Mouse (Mus musculus): Measurements from ENCODE around the gene Kcnk18. TPM values are rescaled to one million over a fixed set of nuclear protein-coding genes. Genes with fewer than 3 reads are reported as not detected.

The Kcnk18 gene
- polyA plus RNA-seq, 2 experiments = not detected

DNA sequence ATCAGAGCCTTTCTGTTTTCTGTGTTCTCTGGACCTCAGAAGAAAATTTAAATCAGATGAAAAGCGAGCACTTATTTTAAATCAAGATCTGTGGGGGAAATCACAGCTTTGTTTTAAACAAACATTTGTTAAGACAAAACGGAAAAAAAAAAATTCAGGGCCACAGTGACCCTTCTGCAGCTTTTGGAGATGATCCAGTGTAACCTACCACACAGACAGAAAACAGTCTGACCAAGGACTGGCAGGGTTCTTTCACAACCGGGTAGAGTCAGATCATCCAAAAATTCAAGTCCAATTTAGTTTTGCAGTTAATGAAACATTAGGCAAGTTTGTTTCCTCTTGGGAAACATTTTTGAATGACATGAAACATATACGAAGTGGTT is 27.9 kb upstream of the Kcnk18 start:
- Histone ChIP-seq H3K4me2 (replicated peaks; ENCODE audit: low read depth, low read length, severe bottlenecking) (no peak overlapping the region), H3K27me3 (ENCODE audit: control insufficient read depth, insufficient read depth, low read length) (peaks cover 87% of the 10 kb centered on the region), H3K27ac (replicated peaks; ENCODE audit: low read depth, low read length) (no peak overlapping the region), H3K4me3 (replicated peaks; ENCODE audit: low read length) (no peak overlapping the region), H3K9ac (ENCODE audit: low read depth, low read length, severe bottlenecking) (no peak overlapping the region), H3K4me1 (ENCODE audit: control insufficient read depth, insufficient read depth, low read length) (peaks cover 7% of the 10 kb centered on the region), H3K9me3 (ENCODE audit: control insufficient read depth, low read length) (no peaks in the 10 kb centered on the region), H3K36me3 (ENCODE audit: control insufficient read depth, insufficient read depth, low read length) (no peaks in the 10 kb centered on the region)
- TF ChIP-seq POLR2A (IDR thresholded peaks at IDR 0.05; ENCODE audit: borderline replicate concordance, extremely low read depth, insufficient read depth, insufficient read length) = no peak
- no peak for DNase-seq (ENCODE audit: low spot score)
- 11% methylated on average over 4 of the region's 4 CpGs for WGBS
- no peak for ATAC-seq (ENCODE audit: low FRiP score, low read depth)

GRCm38 (mm10) chr19:59192491-59192890 is 26.5 kb upstream of the Kcnk18 start:
- DNase-seq (ENCODE audit: low spot score) (no peak), ATAC-seq (ENCODE audit: low FRiP score, low read depth) (no peak)
- WGBS = 13% methylated on average over 2 of the region's 2 CpGs

DNA sequence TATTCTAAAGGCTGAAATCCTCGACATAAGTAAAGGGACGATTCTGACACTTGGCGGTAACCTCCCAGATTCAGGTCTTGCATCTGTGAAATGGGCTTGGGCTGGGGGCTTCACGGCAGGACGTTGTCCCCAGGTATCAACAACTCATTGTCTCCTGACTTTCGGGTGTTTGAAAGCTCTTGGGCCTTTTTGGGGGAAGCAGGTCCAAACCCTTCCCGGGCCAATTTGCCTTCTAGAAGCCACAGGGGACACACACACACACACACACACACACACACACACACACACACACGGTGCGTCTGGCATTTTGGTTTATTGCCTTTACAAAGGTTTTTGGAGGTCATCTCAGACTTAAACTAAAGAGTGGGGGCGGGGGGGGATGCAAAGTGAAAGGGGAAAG is 25.6 kb upstream of the Kcnk18 start:
- Histone ChIP-seq H3K27ac (replicated peaks; ENCODE audit: low read depth, low read length) (no peak overlapping the region), H3K4me3 (replicated peaks; ENCODE audit: low read length) (peak overlapping the region; percentile 14), H3K9ac (ENCODE audit: low read depth, low read length, severe bottlenecking) (no peak overlapping the region), H3K4me2 (replicated peaks; ENCODE audit: low read depth, low read length, severe bottlenecking) (peak overlapping the region; percentile 40; the same call in 1 of the 2 replicates), H3K9me3 (ENCODE audit: control insufficient read depth, low read length) (no peaks in the 10 kb centered on the region), H3K27me3 (ENCODE audit: control insufficient read depth, insufficient read depth, low read length) (peaks cover 84% of the 10 kb centered on the region), H3K4me1 (ENCODE audit: control insufficient read depth, insufficient read depth, low read length) (peaks cover 7% of the 10 kb centered on the region), H3K36me3 (ENCODE audit: control insufficient read depth, insufficient read depth, low read length) (no peaks in the 10 kb centered on the region)
- DNase-seq (ENCODE audit: low spot score) (no peak), ATAC-seq (ENCODE audit: low FRiP score, low read depth) (no peak)
- under 1% methylated on average over 10 of the region's 10 CpGs for WGBS
- no peak for TF ChIP-seq POLR2A (IDR thresholded peaks at IDR 0.05; ENCODE audit: borderline replicate concordance, extremely low read depth, insufficient read depth, insufficient read length)

More at GRCm38 (mm10) chr19:59192491-59192890, 26.5 kb upstream of the Kcnk18 start:
- no peaks in the 10 kb centered on the region for H3K9me3 ChIP-seq (ENCODE audit: control insufficient read depth, low read length)
- TF ChIP-seq POLR2A (IDR thresholded peaks at IDR 0.05; ENCODE audit: borderline replicate concordance, extremely low read depth, insufficient read depth, insufficient read length) = no peak
- H3K4me3 ChIP-seq (replicated peaks; ENCODE audit: low read length) = no peak overlapping the region
- H3K9ac ChIP-seq (ENCODE audit: low read depth, low read length, severe bottlenecking) = no peak overlapping the region
- peaks cover 7% of the 10 kb centered on the region for H3K4me1 ChIP-seq (ENCODE audit: control insufficient read depth, insufficient read depth, low read length)
- no peaks in the 10 kb centered on the region for H3K36me3 ChIP-seq (ENCODE audit: control insufficient read depth, insufficient read depth, low read length)
- H3K4me2 ChIP-seq (replicated peaks; ENCODE audit: low read depth, low read length, severe bottlenecking) = no peak overlapping the region
- no peak overlapping the region for H3K27ac ChIP-seq (replicated peaks; ENCODE audit: low read depth, low read length)
- H3K27me3 ChIP-seq (ENCODE audit: control insufficient read depth, insufficient read depth, low read length) = peaks cover 86% of the 10 kb centered on the region

DNA sequence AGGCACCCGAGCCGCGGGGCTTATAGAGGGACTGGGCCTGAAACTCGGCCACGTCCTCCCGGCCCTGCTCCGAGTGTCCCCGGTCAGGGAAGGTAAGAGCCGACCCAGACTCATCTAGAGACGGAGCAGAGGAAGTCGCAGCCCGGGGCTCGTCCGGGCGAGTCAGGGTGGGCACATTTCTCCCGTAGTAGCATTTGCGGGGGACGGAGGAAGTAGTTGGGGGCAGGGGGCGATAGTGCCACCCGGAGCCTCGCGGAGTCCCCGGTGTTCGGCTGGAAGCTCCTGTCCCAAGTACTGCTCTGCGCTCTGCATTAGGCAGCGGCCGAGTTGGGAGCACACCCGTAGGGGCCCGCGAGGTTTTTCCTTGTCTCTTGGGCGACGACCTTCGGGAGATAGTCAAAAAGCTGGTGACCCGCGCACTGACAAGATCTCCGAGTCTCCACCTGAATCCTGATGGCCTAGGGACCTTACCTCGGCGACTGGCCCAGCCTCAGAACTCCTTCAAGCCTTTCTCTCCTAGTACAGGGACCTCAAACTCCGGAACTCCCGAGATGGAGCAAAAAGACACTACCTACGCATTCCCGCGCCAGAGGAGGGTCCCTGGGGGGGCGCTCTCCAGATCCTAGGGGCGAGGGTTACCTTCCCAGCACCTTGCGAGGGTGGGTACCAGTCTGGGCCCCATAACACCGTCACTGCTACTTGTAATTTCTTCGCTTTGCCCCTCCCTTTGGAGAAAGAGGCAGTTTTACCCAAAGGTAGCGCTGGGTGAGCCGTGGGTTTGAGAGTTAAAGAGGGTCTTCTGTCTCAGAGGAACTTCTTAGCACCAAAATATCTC is 24.8 kb upstream of the Kcnk18 start:
- no peak for TF ChIP-seq POLR2A (IDR thresholded peaks at IDR 0.05; ENCODE audit: borderline replicate concordance, extremely low read depth, insufficient read depth, insufficient read length)
- ATAC-seq (ENCODE audit: low FRiP score, low read depth) (no peak), DNase-seq (ENCODE audit: low spot score) (no peak)
- Histone ChIP-seq H3K9me3 (ENCODE audit: control insufficient read depth, low read length) (no peaks in the 10 kb centered on the region), H3K4me3 (replicated peaks; ENCODE audit: low read length) (peak overlapping the region; percentile 14), H3K9ac (ENCODE audit: low read depth, low read length, severe bottlenecking) (no peak overlapping the region), H3K36me3 (ENCODE audit: control insufficient read depth, insufficient read depth, low read length) (no peaks in the 10 kb centered on the region), H3K4me1 (ENCODE audit: control insufficient read depth, insufficient read depth, low read length) (peaks cover 7% of the 10 kb centered on the region), H3K27ac (replicated peaks; ENCODE audit: low read depth, low read length) (no peak overlapping the region), H3K4me2 (replicated peaks; ENCODE audit: low read depth, low read length, severe bottlenecking) (peak overlapping the region; percentile 40), H3K27me3 (ENCODE audit: control insufficient read depth, insufficient read depth, low read length) (peaks cover 77% of the 10 kb centered on the region)
- WGBS = under 1% methylated on average over 50 of the region's 50 CpGs

DNA sequence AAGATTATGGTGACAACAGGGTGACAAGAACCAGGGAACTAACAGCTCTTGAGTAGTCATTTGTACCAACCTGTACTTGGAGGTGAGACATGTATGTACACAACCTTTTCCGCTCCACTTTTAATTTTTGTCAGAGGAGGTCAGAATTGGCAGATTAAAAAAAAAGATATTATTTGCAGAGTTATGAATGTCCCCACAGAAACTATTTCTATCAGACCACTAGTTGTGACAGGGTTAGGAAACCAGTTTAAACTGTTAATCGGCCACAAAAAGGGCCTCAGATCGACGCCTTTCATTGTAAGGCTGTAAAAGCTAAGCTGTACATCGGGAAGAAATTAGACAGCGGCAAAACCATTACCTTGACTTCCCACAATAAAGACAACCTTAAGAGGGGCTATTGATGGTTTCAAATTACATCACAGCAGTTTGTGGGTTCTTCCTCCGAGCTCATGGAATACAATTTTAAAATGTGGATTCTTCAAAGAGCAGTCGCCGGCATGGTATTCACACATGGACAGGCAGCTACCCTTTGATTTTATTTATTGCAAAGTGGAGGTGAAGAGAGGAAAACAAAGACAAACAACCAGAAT is 23.7 kb upstream of the Kcnk18 start:
- ATAC-seq (ENCODE audit: low FRiP score, low read depth) (no peak), DNase-seq (ENCODE audit: low spot score) (no peak)
- 5% methylated on average over 9 of the region's 9 CpGs for WGBS
- H3K4me2 ChIP-seq (replicated peaks; ENCODE audit: low read depth, low read length, severe bottlenecking) = no peak overlapping the region
- no peak overlapping the region for H3K9ac ChIP-seq (ENCODE audit: low read depth, low read length, severe bottlenecking)
- H3K27me3 ChIP-seq (ENCODE audit: control insufficient read depth, insufficient read depth, low read length) = peaks cover 73% of the 10 kb centered on the region
- TF ChIP-seq POLR2A (IDR thresholded peaks at IDR 0.05; ENCODE audit: borderline replicate concordance, extremely low read depth, insufficient read depth, insufficient read length) = no peak
- H3K36me3 ChIP-seq (ENCODE audit: control insufficient read depth, insufficient read depth, low read length) = no peaks in the 10 kb centered on the region
- H3K27ac ChIP-seq (replicated peaks; ENCODE audit: low read depth, low read length) = no peak overlapping the region
- no peaks in the 10 kb centered on the region; the same call in 1 of the 2 replicates for H3K9me3 ChIP-seq (ENCODE audit: control insufficient read depth, low read length)
- H3K4me3 ChIP-seq (replicated peaks; ENCODE audit: low read length) = no peak overlapping the region
- peaks cover 7% of the 10 kb centered on the region for H3K4me1 ChIP-seq (ENCODE audit: control insufficient read depth, insufficient read depth, low read length)

Data from limb, embryonic 14.5 days (tissue).